Mouse (Mus musculus) spleen, adult 2 months (tissue): ENCODE data around the gene Gli2.

Source experiments
- CTCF ChIP-seq: fragments of 200-500 bp; IDR thresholded peaks from 2 replicates; pipeline ENCODE4 v1.5.1; 2011; ENCODE audit warnings: mild to moderate bottlenecking, inconsistent platforms; ENCODE audit not compliant: insufficient read depth, insufficient read length, insufficient replicate concordance; ENCODE audit errors: extremely low read depth
- POLR2A ChIP-seq: fragments of 200-500 bp; IDR thresholded peaks from 2 replicates; pipeline ENCODE4 v1.6.1; 2011; ENCODE audit warnings: low read depth, low read length, inconsistent platforms

- TF ChIP-seq POLR2A (no peak), CTCF (no peak)
These were observed 4.4 kb downstream of the Gli2 start for GRCm38 (mm10) chr1:119048988-119049387.
